Mouse (Mus musculus) B cell, adult 67 days (primary cell): Measurements from ENCODE around the gene Tmem251. TPM values are rescaled to one million over a fixed set of nuclear protein-coding genes. Genes with fewer than 3 reads are reported as not detected.

Source experiments
- total RNA-seq, 2 experiments: library from RNA; stranded (reverse); gene quantifications; 4 replicates each; pipeline ENCODE4 v1.2.4; 2023

Tmem251 gene
- total RNA-seq, result 10 to 100 TPM; 24.8 to 29.8 TPM

DNA sequence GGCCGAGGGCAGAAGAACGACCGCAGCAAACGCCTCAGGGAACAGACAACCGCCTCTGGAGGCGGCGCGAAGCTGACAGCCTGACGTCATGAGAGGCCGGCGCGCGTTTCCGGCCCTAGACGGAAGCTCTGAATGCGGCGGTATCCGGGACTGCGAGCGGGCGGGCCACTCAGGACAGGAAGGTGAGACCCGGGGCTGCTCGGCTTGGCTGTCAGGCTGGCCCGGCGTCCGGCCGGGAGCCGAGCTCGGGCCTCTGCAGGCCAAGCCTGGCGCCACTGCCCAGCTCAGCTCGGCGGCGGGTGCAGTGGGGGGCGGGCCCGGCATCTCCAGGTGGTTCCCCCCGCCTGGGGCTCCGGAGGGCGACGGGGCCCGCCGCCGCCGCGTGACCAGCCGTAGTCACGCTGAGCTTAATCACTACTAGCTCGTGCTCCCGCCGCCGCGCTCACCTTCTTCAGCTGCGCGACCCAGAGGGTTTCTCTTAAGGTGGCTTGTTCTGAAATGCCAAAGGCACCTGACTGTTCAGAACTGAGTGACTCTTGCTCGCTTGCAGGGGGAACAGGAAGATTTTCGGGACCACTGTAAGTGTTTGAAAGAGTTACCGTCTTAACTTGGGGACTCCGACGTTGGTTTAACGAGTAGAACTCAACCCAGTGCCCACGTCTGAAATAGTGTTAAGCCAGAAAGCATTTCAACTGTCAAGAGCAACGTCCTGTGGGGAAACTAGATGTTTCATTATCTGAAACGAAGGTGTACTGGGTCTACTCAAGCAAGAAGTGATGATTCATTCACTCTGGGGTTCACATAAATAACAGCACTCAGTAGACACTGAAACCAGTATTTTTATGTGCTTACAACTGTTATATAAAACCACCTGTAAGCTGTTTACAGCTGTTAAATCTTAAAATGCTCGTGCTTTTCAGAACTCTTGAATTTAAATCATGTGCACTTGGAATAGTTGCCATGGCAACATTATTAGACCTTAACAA lies at the start of gene Tmem251, which contains the start of gene Moap1:
Tmem251 (plus strand) TSS at position 174 of the 986 bp plus-strand sequence.
Moap1 (minus strand) TSS at position 73 of the 986 bp plus-strand sequence.

DNA sequence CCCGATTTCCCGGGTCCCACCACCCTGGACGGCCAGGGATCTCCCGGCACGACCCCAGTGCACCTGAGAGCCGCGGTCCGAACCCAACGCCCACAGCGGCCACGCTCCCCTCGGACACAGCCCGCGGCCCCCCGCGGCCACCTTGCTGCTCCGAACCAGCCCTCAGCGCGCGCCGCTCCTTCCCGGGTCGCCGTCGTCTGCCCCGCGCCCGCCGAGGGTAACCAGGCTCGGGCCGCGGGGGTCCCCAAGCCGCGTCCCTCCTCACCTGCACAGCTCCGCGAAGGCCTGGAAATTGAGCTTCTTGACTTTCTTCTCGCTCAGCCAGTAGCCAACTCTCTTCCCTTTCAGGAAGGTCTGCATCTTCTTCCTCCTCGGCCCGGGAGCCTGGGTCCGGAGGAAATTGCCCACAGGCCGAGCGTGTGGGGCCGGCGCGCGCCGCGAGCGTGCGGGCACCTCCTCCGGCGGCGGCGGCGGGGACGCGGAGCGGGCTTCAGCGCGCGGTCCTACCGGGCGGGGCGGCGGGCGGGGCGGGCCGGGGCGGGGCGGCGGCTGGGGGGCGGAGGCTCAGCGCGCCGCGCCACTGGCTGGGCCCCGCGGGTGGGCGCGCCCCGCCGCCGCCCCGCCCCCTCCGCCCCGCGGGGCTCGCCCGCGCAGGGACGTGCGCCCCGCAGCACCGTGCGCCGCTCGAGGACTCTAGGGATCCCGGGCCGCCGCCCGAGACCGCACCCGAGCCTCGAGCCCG lies 38.9 kb upstream of the Tmem251 start, which contains the start of gene Itpk1:
Itpk1 (minus strand) TSS at position 474 of the 742 bp plus-strand sequence.

GRCm38 (mm10) chr12:102757689-102758402 lies 14.3 kb downstream of the Tmem251 start, which contains the start of the genes Gm28051, Gon7 and Ubr7:
Gene Gm28051 (minus strand): TSS chr12:102757765.
Gene Gon7 (minus strand): TSS chr12:102757803.
Gene Ubr7 (plus strand): TSS chr12:102757967.

DNA sequence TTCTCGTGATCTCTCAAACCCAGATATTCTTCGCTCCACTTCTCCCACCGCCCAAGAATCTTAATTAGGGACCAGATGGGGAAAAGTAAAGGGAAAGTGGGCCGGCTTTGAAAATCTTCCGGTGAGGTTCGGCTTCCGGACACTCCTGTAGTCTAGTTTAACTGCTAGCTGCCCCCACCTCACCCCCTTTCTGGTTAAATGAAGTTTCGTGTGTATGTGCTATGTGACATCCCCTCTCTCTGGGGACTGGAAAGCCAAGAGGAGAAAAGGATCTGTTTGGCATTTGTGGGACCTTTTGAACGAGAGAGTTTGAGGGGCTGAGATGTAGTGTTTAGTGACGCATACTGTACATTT lies 14.8 kb downstream of the Tmem251 start, which contains the start of gene Gm20604:
Gm20604 (minus strand) TSS at position 270 of the 354 bp plus-strand sequence.

Other genes with a start within 250 kb of the Tmem251 start
- not detected for gene Chga, start 188.8 kb upstream of the Tmem251 start, total RNA-seq
- gene Itpk1, start 38.8 kb upstream of the Tmem251 start, total RNA-seq, result 10 to 100 TPM; 23.1 to 24.7 TPM
- gene Moap1, start 101 bp upstream of the Tmem251 start, total RNA-seq, result 1 to 10 TPM; 9.0 to 9.9 TPM
- not detected for gene Gm28051, start 14.0 kb downstream of the Tmem251 start, total RNA-seq
- gene Gon7, start 14.0 kb downstream of the Tmem251 start, total RNA-seq, result 10 to 100 TPM; 25.5 to 28.6 TPM
- 10 to 100 TPM; 22.4 to 22.8 TPM for gene Ubr7, start 14.2 kb downstream of the Tmem251 start, total RNA-seq
- gene Gm20604, start 14.9 kb downstream of the Tmem251 start, total RNA-seq, result 1 to 10 TPM; 5.1 to 6.6 TPM
- gene Btbd7, start 134.7 kb downstream of the Tmem251 start, total RNA-seq, result 10 to 100 TPM; 47.0 to 52.4 TPM
- gene Cox8c, start 155.6 kb downstream of the Tmem251 start, total RNA-seq, result not detected
- gene Unc79, start 205.1 kb downstream of the Tmem251 start, total RNA-seq, result not detected